Mouse (Mus musculus) cortical plate, adult 2 months (tissue): ENCODE data around the gene Araf.

ENCODE experiments used
- CTCF ChIP-seq: fragments of 200-500 bp; IDR thresholded peaks from 2 replicates; pipeline ENCODE4 v1.5.1; 2011; ENCODE audit warnings: mild to moderate bottlenecking, control low read depth, low read length; ENCODE audit not compliant: insufficient read depth; ENCODE audit errors: extremely low read depth
- POLR2A ChIP-seq: fragments of 200-500 bp; IDR thresholded peaks from 2 replicates; pipeline ENCODE4 v1.6.1; 2011; ENCODE audit warnings: mild to moderate bottlenecking, low read length, control low read depth; ENCODE audit not compliant: insufficient read depth; ENCODE audit errors: extremely low read depth

DNA sequence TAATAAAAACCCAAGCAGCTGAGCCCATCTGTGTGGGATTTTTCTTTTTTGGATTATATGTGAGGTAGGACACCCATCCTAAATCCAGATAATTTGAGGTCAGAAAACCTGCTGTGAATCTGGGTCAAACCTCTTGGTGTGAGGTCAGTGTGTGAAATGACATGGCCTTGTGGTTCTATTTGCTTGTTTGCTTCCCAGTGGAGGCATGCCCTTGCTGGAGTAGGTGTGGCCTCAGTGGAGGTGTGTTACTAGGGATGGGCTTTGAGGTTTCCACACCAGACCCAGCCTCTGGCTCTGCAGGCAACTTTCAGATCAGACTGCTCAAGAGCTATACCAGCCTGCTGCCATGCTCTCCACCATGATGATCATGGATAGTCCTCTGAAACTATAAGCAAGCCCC, 20.0 kb upstream of the Araf start:
- no peak for TF ChIP-seq CTCF
- TF ChIP-seq POLR2A, result no peak
